Mouse (Mus musculus) lung, postnatal 0 days (tissue): Measurements from ENCODE around the gene Zcchc9.

ENCODE experiments used
- CTCF ChIP-seq: IDR thresholded peaks from 2 replicates; pipeline ENCODE4 v1.5.1; 2016; ENCODE audit warnings: antibody characterized with exemption, mild to moderate bottlenecking
- EP300 ChIP-seq: IDR thresholded peaks from 2 replicates; pipeline ENCODE4 v1.6.1; 2016; ENCODE audit warnings: antibody characterized with exemption, mild to moderate bottlenecking, control low read depth

- no peak for TF ChIP-seq CTCF
- TF ChIP-seq EP300: no peak
Measured at GRCm38 (mm10) chr13:91748401-91748800, 59.1 kb downstream of the Zcchc9 start.
